Mouse (Mus musculus): Measurements from ENCODE around the gene Ltbp3. TPM values are rescaled to one million over a fixed set of nuclear protein-coding genes. Genes with fewer than 3 reads are reported as not detected.
"Not testable (repeated sequence)": the region's sequence is repeated elsewhere in the genome, so short reads cannot be mapped to it uniquely, and the experiment has no call there.

The Ltbp3 gene
- polyA plus RNA-seq, 1 experiment from 2014 or later, result 51.9 TPM

GRCm38 (mm10) chr19:5793116-5793515, 52.4 kb downstream of the Ltbp3 start:
- H3K9me3 ChIP-seq (ENCODE audit: low read length), result no peaks in the 10 kb centered on the region
- peaks cover 4% of the 10 kb centered on the region; the same call in 1 of the 2 replicates for H3K4me1 ChIP-seq (ENCODE audit: insufficient read depth, low read depth, low read length)
- 0% methylated on average over 2 of the region's 2 CpGs for WGBS
- DNase-seq (ENCODE audit: low spot score) (peak; percentile 90), ATAC-seq (peak; percentile 62)
- H3K4me2 ChIP-seq (replicated peaks; ENCODE audit: low read depth, low read length), result no peak overlapping the region
- TF ChIP-seq EP300 (IDR thresholded peaks at IDR 0.05) (no peak), CTCF (IDR thresholded peaks at IDR 0.05) (peak; percentile 92)
- no peak overlapping the region for H3K9ac ChIP-seq (replicated peaks; ENCODE audit: low read depth)
- no peak overlapping the region for H3K27ac ChIP-seq (ENCODE audit: low read length)
- H3K27me3 ChIP-seq (replicated peaks; ENCODE audit: insufficient read depth, low read length), result no peaks in the 10 kb centered on the region
- no peak overlapping the region for H3K4me3 ChIP-seq (ENCODE audit: low read depth, low read length)
- peaks cover 26% of the 10 kb centered on the region; the same call in 1 of the 2 replicates for H3K36me3 ChIP-seq (ENCODE audit: insufficient read depth, low read length)

- H3K4me2 ChIP-seq (replicated peaks; ENCODE audit: low read depth, low read length); H3K9ac ChIP-seq (replicated peaks; ENCODE audit: low read depth); H3K9me3 ChIP-seq (ENCODE audit: low read length); H3K4me3 ChIP-seq (ENCODE audit: low read depth, low read length); H3K27me3 ChIP-seq (replicated peaks; ENCODE audit: insufficient read depth, low read length); H3K4me1 ChIP-seq (ENCODE audit: insufficient read depth, low read depth, low read length): not testable (repeated sequence)
- 21% methylated on average over 7 of the region's 7 CpGs for WGBS
- DNase-seq (ENCODE audit: low spot score) (peak; percentile 41), ATAC-seq (peak; percentile 18)
- Histone ChIP-seq H3K36me3 (ENCODE audit: insufficient read depth, low read length) (peaks cover 31% of the 10 kb centered on the region; the same call in 1 of the 2 replicates), H3K27ac (ENCODE audit: low read length) (peak overlapping the region; percentile 80)
These were observed 53.4 kb downstream of the Ltbp3 start for GRCm38 (mm10) chr19:5793917-5794770.

- Histone ChIP-seq H3K9me3 (ENCODE audit: low read length) (no peaks in the 10 kb centered on the region), H3K27ac (ENCODE audit: low read length) (peak overlapping the region; percentile 62), H3K9ac (replicated peaks; ENCODE audit: low read depth) (no peak overlapping the region), H3K36me3 (ENCODE audit: insufficient read depth, low read length) (peaks cover 31% of the 10 kb centered on the region; the same call in 1 of the 2 replicates), H3K4me1 (ENCODE audit: insufficient read depth, low read depth, low read length) (peaks cover 4% of the 10 kb centered on the region; the same call in 1 of the 2 replicates), H3K4me3 (ENCODE audit: low read depth, low read length) (no peak overlapping the region), H3K27me3 (replicated peaks; ENCODE audit: insufficient read depth, low read length) (no peaks in the 10 kb centered on the region), H3K4me2 (replicated peaks; ENCODE audit: low read depth, low read length) (no peak overlapping the region)
- WGBS, result 21% methylated on average over 5 of the region's 5 CpGs
- ATAC-seq, result peak; percentile 28
- TF ChIP-seq EP300 (IDR thresholded peaks at IDR 0.05) (0 out of 2 replicates have a peak, but pooled peaks have one; percentile 7), CTCF (IDR thresholded peaks at IDR 0.05) (no peak)
- DNase-seq (ENCODE audit: low spot score), result peak; percentile 67
These were observed 54.3 kb downstream of the Ltbp3 start for GRCm38 (mm10) chr19:5794771-5795576.

- peak overlapping the region; percentile 71; the same call in 1 of the 2 replicates for H3K4me3 ChIP-seq (ENCODE audit: low read depth, low read length)
- ATAC-seq, result no peak
- H3K4me2 ChIP-seq (replicated peaks; ENCODE audit: low read depth, low read length), result peak overlapping the region; percentile 85
- TF ChIP-seq CTCF (IDR thresholded peaks at IDR 0.05), result no peak
- no peak for TF ChIP-seq EP300 (IDR thresholded peaks at IDR 0.05)
- peaks cover 31% of the 10 kb centered on the region; the same call in 1 of the 2 replicates for H3K36me3 ChIP-seq (ENCODE audit: insufficient read depth, low read length)
- H3K4me1 ChIP-seq (ENCODE audit: insufficient read depth, low read depth, low read length), result peaks cover 4% of the 10 kb centered on the region; the same call in 1 of the 2 replicates
- H3K27me3 ChIP-seq (replicated peaks; ENCODE audit: insufficient read depth, low read length), result no peaks in the 10 kb centered on the region
- peak overlapping the region; percentile 63; the same call in 1 of the 2 replicates for H3K27ac ChIP-seq (ENCODE audit: low read length)
- DNase-seq (ENCODE audit: low spot score), result peak; percentile 30
- H3K9me3 ChIP-seq (ENCODE audit: low read length), result no peaks in the 10 kb centered on the region
- 48% methylated on average over 11 of the region's 11 CpGs for WGBS
- peak overlapping the region; percentile 98; the same call in 1 of the 2 replicates for H3K9ac ChIP-seq (replicated peaks; ENCODE audit: low read depth)
These were observed 55.2 kb downstream of the Ltbp3 start for GRCm38 (mm10) chr19:5795668-5796572.

GRCm38 (mm10) chr19:5796573-5797111, 55.9 kb downstream of the Ltbp3 start:
- H3K4me2 ChIP-seq (replicated peaks; ENCODE audit: low read depth, low read length), result peak overlapping the region; percentile 85
- no peaks in the 10 kb centered on the region for H3K9me3 ChIP-seq (ENCODE audit: low read length)
- WGBS, result 45% methylated on average over 7 of the region's 7 CpGs
- peak overlapping the region; percentile 63 for H3K27ac ChIP-seq (ENCODE audit: low read length)
- peak overlapping the region; percentile 71 for H3K4me3 ChIP-seq (ENCODE audit: low read depth, low read length)
- DNase-seq (ENCODE audit: low spot score) (peak; percentile 27), ATAC-seq (no peak)
- peak overlapping the region; percentile 98 for H3K9ac ChIP-seq (replicated peaks; ENCODE audit: low read depth)
- no peak for TF ChIP-seq EP300 (IDR thresholded peaks at IDR 0.05)
- no peak for TF ChIP-seq CTCF (IDR thresholded peaks at IDR 0.05)
- peaks cover 31% of the 10 kb centered on the region; the same call in 1 of the 2 replicates for H3K36me3 ChIP-seq (ENCODE audit: insufficient read depth, low read length)
- no peaks in the 10 kb centered on the region for H3K27me3 ChIP-seq (replicated peaks; ENCODE audit: insufficient read depth, low read length)
- peaks cover 4% of the 10 kb centered on the region; the same call in 1 of the 2 replicates for H3K4me1 ChIP-seq (ENCODE audit: insufficient read depth, low read depth, low read length)

All from lung, postnatal 0 days (tissue).